In the genomic region with DNA sequence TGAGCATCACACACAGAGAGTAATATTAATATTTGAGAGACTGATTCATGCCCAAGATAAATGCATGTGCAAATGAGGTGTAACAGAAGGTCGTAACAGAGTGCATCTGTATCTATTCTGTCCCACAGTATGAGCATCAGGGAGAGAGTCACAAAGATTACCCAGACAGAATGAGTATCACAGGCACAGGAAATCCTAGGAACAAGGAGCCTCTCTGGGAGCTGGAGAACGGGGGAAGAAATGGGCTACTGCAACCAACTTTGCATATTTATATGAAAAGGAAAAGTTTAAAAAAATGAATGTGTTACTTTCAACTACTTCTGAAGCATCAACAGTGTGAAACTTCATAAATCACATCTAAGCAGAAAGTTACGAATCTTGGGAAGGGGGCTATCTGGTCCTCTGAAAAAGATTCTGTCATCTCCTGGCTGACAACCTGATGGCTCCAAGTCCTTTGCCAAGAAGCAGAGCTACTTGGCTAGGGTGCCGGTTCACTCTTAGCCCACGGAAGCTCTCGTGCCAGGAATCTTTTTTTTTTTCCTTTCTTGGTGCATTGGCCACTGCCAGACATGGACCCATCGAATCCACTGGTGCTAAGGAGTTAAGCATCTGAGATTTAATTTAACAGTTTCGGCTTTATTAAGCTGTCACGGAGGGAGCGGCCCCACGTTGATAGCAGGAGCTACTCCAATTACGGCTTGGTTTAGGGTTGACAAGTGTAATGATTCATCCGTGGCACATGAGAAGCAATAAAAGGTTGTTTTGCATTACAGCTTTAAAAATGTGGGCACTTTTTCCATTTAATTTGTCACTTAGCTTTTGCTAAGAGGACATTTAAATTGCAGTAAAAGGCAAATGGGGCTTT, we compare ENCODE assay signal across 8 mouse cellular contexts.
DNase-seq lines count a peak whose midpoint lies in the region; ATAC-seq and TF ChIP-seq lines count a peak whose summit lies in the region.
"Had no signal": no experiment of that assay in that cellular context is flagged by ENCODE, and none has a peak within 500 bp of the region (broad histone marks: within the 10 kb centered on the region; RNA-seq: fewer than 3 reads in every experiment).

No protein-coding gene starts in this region.

- H3K9ac ChIP-seq in kidney, postnatal 0 days (ENCODE audit: low read depth, low read length): no peak overlapping the region
- H3K9ac ChIP-seq in forebrain, embryonic 15.5 days (replicated peaks): no peak overlapping the region
- H3K9ac ChIP-seq in midbrain, embryonic 15.5 days: no peak overlapping the region
- H3K9ac ChIP-seq: embryonic facial prominence, embryonic 13.5 days had no signal

- no peak for TF ChIP-seq CTCF in kidney, postnatal 0 days (IDR thresholded peaks at IDR 0.05; ENCODE audit: low read depth)

- DNase-seq in kidney, postnatal 0 days (ENCODE audit: low spot score): peak; percentile 36
- DNase-seq in kidney, adult 18-20 months: no peak
- peak; percentile 70 for DNase-seq in brain, embryonic 18.5 days (ENCODE audit: low read depth, low spot score)
- no peak for DNase-seq in gastrocnemius, postnatal 36 days
- no peak for DNase-seq in spleen, adult 12 weeks (ENCODE audit: low spot score)

- H3K27ac ChIP-seq in kidney, postnatal 0 days: no peak overlapping the region
- peak overlapping the region; percentile 68 for H3K27ac ChIP-seq in forebrain, embryonic 15.5 days (replicated peaks)
- peak overlapping the region; percentile 60 for H3K27ac ChIP-seq in midbrain, embryonic 15.5 days
- H3K27ac ChIP-seq: embryonic facial prominence, embryonic 13.5 days had no signal

- WGBS in kidney, postnatal 0 days: 50% methylated on average over 13 of the region's 13 CpGs
- WGBS in forebrain, embryonic 15.5 days: 16% methylated on average over 13 of the region's 13 CpGs
- 35% methylated on average over 13 of the region's 13 CpGs for WGBS in midbrain, embryonic 15.5 days

- ATAC-seq in kidney, postnatal 0 days (replicated peaks; ENCODE audit: low FRiP score, low read depth): no peak
- peak; percentile 92 for ATAC-seq in forebrain, embryonic 15.5 days (replicated peaks)
- peak; percentile 76 for ATAC-seq in midbrain, embryonic 15.5 days (replicated peaks)

- no peak overlapping the region for H3K4me3 ChIP-seq in kidney, postnatal 0 days (replicated peaks; ENCODE audit: low read depth, low read length)
- no peak overlapping the region for H3K4me3 ChIP-seq in forebrain, embryonic 15.5 days
- H3K4me3 ChIP-seq in midbrain, embryonic 15.5 days: no peak overlapping the region
- H3K4me3 ChIP-seq: embryonic facial prominence, embryonic 13.5 days had no signal

- no peaks in the 10 kb centered on the region for H3K27me3 ChIP-seq in kidney, postnatal 0 days (ENCODE audit: insufficient read depth, low read length)
- H3K27me3 ChIP-seq in forebrain, embryonic 15.5 days: no peaks in the 10 kb centered on the region
- no peaks in the 10 kb centered on the region for H3K27me3 ChIP-seq in midbrain, embryonic 15.5 days (replicated peaks)
- H3K27me3 ChIP-seq: embryonic facial prominence, embryonic 13.5 days had no signal

- intact Hi-C loops in gastrocnemius, postnatal 36 days (cut with DNase I): no loop called here

- no peak overlapping the region for H3K4me2 ChIP-seq in kidney, postnatal 0 days (ENCODE audit: low read length)
- no peak overlapping the region; the same call in 1 of the 2 replicates for H3K4me2 ChIP-seq in forebrain, embryonic 15.5 days (replicated peaks)
- no peak overlapping the region for H3K4me2 ChIP-seq in midbrain, embryonic 15.5 days
- H3K4me2 ChIP-seq: embryonic facial prominence, embryonic 13.5 days had no signal

- H3K9me3 ChIP-seq in kidney, postnatal 0 days (replicated peaks; ENCODE audit: low read length): no peaks in the 10 kb centered on the region
- H3K9me3 ChIP-seq in forebrain, embryonic 15.5 days: no peaks in the 10 kb centered on the region
- H3K9me3 ChIP-seq in midbrain, embryonic 15.5 days: no peaks in the 10 kb centered on the region
- H3K9me3 ChIP-seq: embryonic facial prominence, embryonic 13.5 days had no signal

- H3K4me1 ChIP-seq in kidney, postnatal 0 days (replicated peaks; ENCODE audit: insufficient read depth, low read length): no peaks in the 10 kb centered on the region
- peaks cover 27% of the 10 kb centered on the region for H3K4me1 ChIP-seq in forebrain, embryonic 15.5 days
- peaks cover 19% of the 10 kb centered on the region for H3K4me1 ChIP-seq in midbrain, embryonic 15.5 days

- H3K36me3 ChIP-seq in kidney, postnatal 0 days (ENCODE audit: insufficient read depth, low read length): peaks cover 20% of the 10 kb centered on the region
- no peaks in the 10 kb centered on the region for H3K36me3 ChIP-seq in forebrain, embryonic 15.5 days
- no peaks in the 10 kb centered on the region for H3K36me3 ChIP-seq in midbrain, embryonic 15.5 days (replicated peaks)

Comparison
In these comparisons a context has a peak if more than half of its experiments do, and no peak if none do; other contexts are left out.
1. DNase-seq: peak in kidney, postnatal 0 days (single experiment) and brain, embryonic 18.5 days (single experiment); none in kidney, adult 18-20 months (single experiment), gastrocnemius, postnatal 36 days (0 of 2) and spleen, adult 12 weeks (single experiment).